Mouse (Mus musculus) embryonic facial prominence, embryonic 15.5 days (tissue): ENCODE measurements around the gene Slc16a8. TPM values are rescaled to one million over a fixed set of nuclear protein-coding genes. Genes with fewer than 3 reads are reported as not detected.
"Not testable (repeated sequence)": the region's sequence is repeated elsewhere in the genome, so short reads cannot be mapped to it uniquely, and the experiment has no call there.

ENCODE experiments used
- ATAC-seq: fragments of 200-750 bp; cut with Nextera tagmentation; 2 replicates; pipeline ENCODE4 v1.8.0; 2017; ENCODE audit warnings: low read depth, moderate TSS enrichment; ENCODE audit not compliant: insufficient number of reproducible peaks, low FRiP score, low TSS enrichment
- H3K27ac ChIP-seq: fragments of 300-500 bp; sonication (generic); replicated peaks from 2 replicates; pipeline ENCODE4 v1.5.1; 2015; ENCODE audit warnings: mild to moderate bottlenecking, inconsistent platforms
- H3K27me3 ChIP-seq: fragments of 300-500 bp; sonication (generic); 2 replicates; pipeline ENCODE4 v1.6.1; 2015; ENCODE audit warnings: inconsistent platforms
- H3K36me3 ChIP-seq: fragments of 300-500 bp; sonication (generic); 2 replicates; pipeline ENCODE4 v1.6.1; 2015; ENCODE audit warnings: mild to moderate bottlenecking, inconsistent platforms
- H3K4me1 ChIP-seq: fragments of 300-500 bp; sonication (generic); 2 replicates; pipeline ENCODE4 v1.6.1; 2015; ENCODE audit warnings: inconsistent platforms
- H3K4me2 ChIP-seq: fragments of 300-500 bp; sonication (generic); replicated peaks from 2 replicates; pipeline ENCODE4 v1.6.1; 2015; ENCODE audit warnings: mild to moderate bottlenecking, inconsistent platforms
- H3K4me3 ChIP-seq: fragments of 300-500 bp; sonication (generic); replicated peaks from 2 replicates; pipeline ENCODE4 v1.5.1; 2015; ENCODE audit warnings: mild to moderate bottlenecking, inconsistent platforms
- H3K9ac ChIP-seq: fragments of 300-500 bp; sonication (generic); 2 replicates; pipeline ENCODE4 v1.6.1; 2015; ENCODE audit warnings: inconsistent platforms
- H3K9me3 ChIP-seq: fragments of 300-500 bp; sonication (generic); replicated peaks from 2 replicates; pipeline ENCODE4 v1.6.1; 2016; ENCODE audit warnings: inconsistent platforms
- WGBS: fragments of 180-500 bp; shearing (Covaris S2); methylation state at CpG from one replicate; pipeline ENCODE4 v1.1.7; 2015; 5-methylcytosine and 5-hydroxymethylcytosine counted together
- polyA plus RNA-seq: library from polyadenylated mRNA; unstranded; fragments of >200 nt; fragmentation: Nextera tagmentation; extraction: Ambion mirVana; gene quantifications from 2 replicates; pipeline ENCODE4 v1.2.1, GENCODE M21; 2015

Slc16a8 gene
- polyA plus RNA-seq, 1 experiment from 2014 or later, result 0.35 TPM

- Histone ChIP-seq H3K9me3 (no peaks in the 10 kb centered on the region), H3K4me2 (no peak overlapping the region), H3K4me1 (peaks cover 12% of the 10 kb centered on the region), H3K27me3 (no peaks in the 10 kb centered on the region), H3K27ac (peak overlapping the region; percentile 34; the same call in 1 of the 2 replicates), H3K9ac (no peak overlapping the region), H3K36me3 (peaks cover 79% of the 10 kb centered on the region), H3K4me3 (no peak overlapping the region)
- 15% methylated on average over 10 of the region's 10 CpGs for WGBS
- peak; percentile 93 for ATAC-seq
These were observed 11.1 kb downstream of the Slc16a8 start for GRCm38 (mm10) chr15:79243234-79244042.

GRCm38 (mm10) chr15:79242574-79243233 lies 11.9 kb downstream of the Slc16a8 start:
- peak overlapping the region; percentile 34 for H3K27ac ChIP-seq
- H3K9me3 ChIP-seq, result no peaks in the 10 kb centered on the region
- H3K4me3 ChIP-seq, result no peak overlapping the region
- no peak overlapping the region for H3K4me2 ChIP-seq
- peaks cover 12% of the 10 kb centered on the region for H3K4me1 ChIP-seq
- 65% methylated on average over 13 of the region's 13 CpGs for WGBS
- H3K9ac ChIP-seq, result no peak overlapping the region
- no peaks in the 10 kb centered on the region for H3K27me3 ChIP-seq
- peaks cover 78% of the 10 kb centered on the region for H3K36me3 ChIP-seq
- peak; percentile 16 for ATAC-seq

- no peaks in the 10 kb centered on the region; the same call in 1 of the 2 replicates for H3K4me1 ChIP-seq
- H3K9me3 ChIP-seq, result no peaks in the 10 kb centered on the region
- no peak overlapping the region for H3K4me3 ChIP-seq
- H3K9ac ChIP-seq, result no peak overlapping the region
- ATAC-seq, result no peak
- no peak overlapping the region for H3K27ac ChIP-seq
- WGBS, result 85% methylated on average over 6 of the region's 6 CpGs
- no peaks in the 10 kb centered on the region for H3K27me3 ChIP-seq
- H3K36me3 ChIP-seq, result peaks cover 81% of the 10 kb centered on the region
- H3K4me2 ChIP-seq, result no peak overlapping the region
These were observed 16.5 kb downstream of the Slc16a8 start for GRCm38 (mm10) chr15:79238036-79238435.

GRCm38 (mm10) chr15:79235268-79235667 lies 19.3 kb downstream of the Slc16a8 start:
- 77% methylated on average over 9 of the region's 9 CpGs for WGBS
- no peak for ATAC-seq

GRCm38 (mm10) chr15:79229058-79229821 lies 25.3 kb downstream of the Slc16a8 start, which contains the start of the genes Pick1 and Gm49486:
Gene Pick1 (plus strand): TSS chr15:79229173.
Gene Gm49486 (plus strand): TSS chr15:79229391.
- ATAC-seq, result peak; percentile 88
- Histone ChIP-seq H3K4me3 (peak within 1 kb of the TSS; percentile 94), H3K27me3 (no peaks in the 10 kb centered on the region), H3K4me2 (peak within 1 kb of the TSS; percentile 96), H3K9ac (peak within 1 kb of the TSS; percentile 77), H3K9me3 (no peaks in the 10 kb centered on the region), H3K27ac (peak within 1 kb of the TSS; percentile 97), H3K4me1 (peaks cover 15% of the 10 kb centered on the region), H3K36me3 (peaks cover 29% of the 10 kb centered on the region; the same call in 1 of the 2 replicates)
- under 1% methylated on average over 51 of the region's 51 CpGs for WGBS

More at GRCm38 (mm10) chr15:79235268-79235667, 19.3 kb downstream of the Slc16a8 start:
- no peak overlapping the region for H3K9ac ChIP-seq
- no peak overlapping the region for H3K27ac ChIP-seq
- no peak overlapping the region for H3K4me3 ChIP-seq
- H3K4me1 ChIP-seq, result no peaks in the 10 kb centered on the region; the same call in 1 of the 2 replicates
- no peak overlapping the region for H3K4me2 ChIP-seq
- H3K27me3 ChIP-seq, result no peaks in the 10 kb centered on the region
- peaks cover 81% of the 10 kb centered on the region for H3K36me3 ChIP-seq
- no peaks in the 10 kb centered on the region for H3K9me3 ChIP-seq

GRCm38 (mm10) chr15:79225780-79226179 lies 28.8 kb downstream of the Slc16a8 start:
- H3K4me3 ChIP-seq, H3K4me2 ChIP-seq, ATAC-seq, H3K9ac ChIP-seq, H3K27ac ChIP-seq, H3K27me3 ChIP-seq, H3K9me3 ChIP-seq, H3K36me3 ChIP-seq: not testable (repeated sequence)
- H3K4me1 ChIP-seq, result peaks cover 15% of the 10 kb centered on the region
- WGBS, result 59% methylated on average over 2 of the region's 2 CpGs

GRCm38 (mm10) chr15:79224685-79225084 lies 29.9 kb downstream of the Slc16a8 start:
- no peak for ATAC-seq
- H3K9ac ChIP-seq, result no peak overlapping the region
- H3K9me3 ChIP-seq, result no peaks in the 10 kb centered on the region
- H3K36me3 ChIP-seq, result no peaks in the 10 kb centered on the region
- no peaks in the 10 kb centered on the region for H3K27me3 ChIP-seq
- 8% methylated on average over 5 of the region's 5 CpGs for WGBS
- H3K4me2 ChIP-seq, result no peak overlapping the region
- peaks cover 10% of the 10 kb centered on the region for H3K4me1 ChIP-seq
- H3K4me3 ChIP-seq, result no peak overlapping the region
- H3K27ac ChIP-seq, result no peak overlapping the region

- H3K9me3 ChIP-seq, result no peaks in the 10 kb centered on the region
- H3K4me3 ChIP-seq, result no peak overlapping the region
- H3K36me3 ChIP-seq, result no peaks in the 10 kb centered on the region
- 2% methylated on average over 5 of the region's 5 CpGs for WGBS
- no peak overlapping the region for H3K9ac ChIP-seq
- 0 out of 2 replicates have a peak, but pooled peaks have one; percentile 16 for ATAC-seq
- no peaks in the 10 kb centered on the region for H3K27me3 ChIP-seq
- no peak overlapping the region for H3K4me2 ChIP-seq
- peaks cover 7% of the 10 kb centered on the region; the same call in 1 of the 2 replicates for H3K4me1 ChIP-seq
- no peak overlapping the region for H3K27ac ChIP-seq
These were observed 30.9 kb downstream of the Slc16a8 start for GRCm38 (mm10) chr15:79223641-79224040.

- Histone ChIP-seq H3K9ac (no peak overlapping the region), H3K9me3 (no peaks in the 10 kb centered on the region), H3K27me3 (no peaks in the 10 kb centered on the region), H3K36me3 (no peaks in the 10 kb centered on the region), H3K27ac (no peak overlapping the region), H3K4me1 (0 out of 2 replicates have a peak, but pooled peaks cover 2% of the 10 kb centered on the region), H3K4me2 (no peak overlapping the region), H3K4me3 (no peak overlapping the region)
- WGBS, result 0% methylated on average over 1 of the region's 1 CpGs
- ATAC-seq, result no peak
These were observed 35.0 kb downstream of the Slc16a8 start for GRCm38 (mm10) chr15:79219572-79219971.

GRCm38 (mm10) chr15:79216191-79216590 lies 38.4 kb downstream of the Slc16a8 start:
- H3K4me2 ChIP-seq, result no peak overlapping the region
- H3K27ac ChIP-seq, result no peak overlapping the region
- no peaks in the 10 kb centered on the region for H3K4me1 ChIP-seq
- no peak for ATAC-seq
- no peak overlapping the region for H3K9ac ChIP-seq
- H3K4me3 ChIP-seq, result no peak overlapping the region
- H3K27me3 ChIP-seq, result no peaks in the 10 kb centered on the region
- no peaks in the 10 kb centered on the region for H3K9me3 ChIP-seq
- H3K36me3 ChIP-seq, result no peaks in the 10 kb centered on the region
- 81% methylated on average over 3 of the region's 3 CpGs for WGBS

- H3K4me3 ChIP-seq, result no peak overlapping the region
- no peaks in the 10 kb centered on the region for H3K4me1 ChIP-seq
- 0 out of 2 replicates have a peak overlapping the region, but pooled peaks have one; percentile 12 for H3K27ac ChIP-seq
- H3K9me3 ChIP-seq, result no peaks in the 10 kb centered on the region
- WGBS, result 66% methylated on average over 6 of the region's 6 CpGs
- H3K9ac ChIP-seq, result no peak overlapping the region
- no peak overlapping the region for H3K4me2 ChIP-seq
- ATAC-seq, result no peak
- no peaks in the 10 kb centered on the region for H3K36me3 ChIP-seq
- no peaks in the 10 kb centered on the region for H3K27me3 ChIP-seq
These were observed 41.0 kb downstream of the Slc16a8 start for GRCm38 (mm10) chr15:79213591-79213990.
